Mouse (Mus musculus): ENCODE data around the gene Kcnc1. TPM values are rescaled to one million over a fixed set of nuclear protein-coding genes. Genes with fewer than 3 reads are reported as not detected.

Gene Kcnc1
- polyA plus RNA-seq, 2 experiments = under 0.01 TPM; not detected in 1

GRCm38 (mm10) chr7:46459605-46460245, 63.4 kb downstream of the Kcnc1 start:
- no peaks in the 10 kb centered on the region for H3K36me3 ChIP-seq (replicated peaks; ENCODE audit: control insufficient read depth, insufficient read depth, low read depth)
- H3K9me3 ChIP-seq (ENCODE audit: control insufficient read depth, low read length) = no peaks in the 10 kb centered on the region
- H3K9ac ChIP-seq (replicated peaks) = no peak overlapping the region
- no peak overlapping the region for H3K4me2 ChIP-seq (ENCODE audit: low read depth)
- H3K4me3 ChIP-seq (ENCODE audit: insufficient read depth in 1 of 2, low read depth in 2 of 2, low read length in 2 of 2) = no peak overlapping the region
- TF ChIP-seq CTCF (IDR thresholded peaks at IDR 0.05; ENCODE audit: low read depth) (no peak), EP300 (IDR thresholded peaks at IDR 0.05; ENCODE audit: low read depth) (no peak)
- H3K27ac ChIP-seq = no peak overlapping the region
- no peaks in the 10 kb centered on the region for H3K4me1 ChIP-seq (replicated peaks; ENCODE audit: control insufficient read depth in 2 of 2, insufficient read depth in 2 of 2, low read length in 1 of 2)
- ATAC-seq (ENCODE audit: insufficient read depth) (no peak), DNase-seq (ENCODE audit: low read depth in 3 of 3, low spot score in 3 of 3) (no peak)
- no peaks in the 10 kb centered on the region for H3K27me3 ChIP-seq (ENCODE audit: control insufficient read depth, insufficient read depth, low read length)
- WGBS (ENCODE audit: insufficient replicate concordance) = 65% methylated on average over 9 of the region's 9 CpGs

- no peak overlapping the region for H3K4me3 ChIP-seq (ENCODE audit: insufficient read depth in 1 of 2, low read depth in 2 of 2, low read length in 2 of 2)
- H3K4me2 ChIP-seq (ENCODE audit: low read depth) = no peak overlapping the region
- no peaks in the 10 kb centered on the region for H3K27me3 ChIP-seq (ENCODE audit: control insufficient read depth, insufficient read depth, low read length)
- ATAC-seq (ENCODE audit: insufficient read depth) (no peak), DNase-seq (ENCODE audit: low read depth in 3 of 3, low spot score in 3 of 3) (no peak)
- H3K27ac ChIP-seq = no peak overlapping the region
- no peak for TF ChIP-seq CTCF (IDR thresholded peaks at IDR 0.05; ENCODE audit: low read depth)
- no peak for TF ChIP-seq EP300 (IDR thresholded peaks at IDR 0.05; ENCODE audit: low read depth)
- H3K9ac ChIP-seq (replicated peaks) = no peak overlapping the region
- H3K9me3 ChIP-seq (ENCODE audit: control insufficient read depth, low read length) = no peaks in the 10 kb centered on the region
- H3K36me3 ChIP-seq (replicated peaks; ENCODE audit: control insufficient read depth, insufficient read depth, low read depth) = no peaks in the 10 kb centered on the region
- 58% methylated on average over 8 of the region's 8 CpGs for WGBS (ENCODE audit: insufficient replicate concordance)
- no peaks in the 10 kb centered on the region for H3K4me1 ChIP-seq (replicated peaks; ENCODE audit: control insufficient read depth in 2 of 2, insufficient read depth in 2 of 2, low read length in 1 of 2)
Observed at GRCm38 (mm10) chr7:46462287-46462686, 66.0 kb downstream of the Kcnc1 start.

GRCm38 (mm10) chr7:46463136-46463535, 66.8 kb downstream of the Kcnc1 start:
- ATAC-seq (ENCODE audit: insufficient read depth) = no peak
- H3K27me3 ChIP-seq (ENCODE audit: control insufficient read depth, insufficient read depth, low read length) = no peaks in the 10 kb centered on the region
- no peak overlapping the region for H3K4me3 ChIP-seq (ENCODE audit: insufficient read depth in 1 of 2, low read depth in 2 of 2, low read length in 2 of 2)
- no peak overlapping the region for H3K4me2 ChIP-seq (ENCODE audit: low read depth)
- H3K9me3 ChIP-seq (ENCODE audit: control insufficient read depth, low read length) = no peaks in the 10 kb centered on the region
- no peak overlapping the region for H3K27ac ChIP-seq
- TF ChIP-seq EP300 (IDR thresholded peaks at IDR 0.05; ENCODE audit: low read depth) (no peak), CTCF (IDR thresholded peaks at IDR 0.05; ENCODE audit: low read depth) (no peak)
- H3K9ac ChIP-seq (replicated peaks) = no peak overlapping the region
- no peaks in the 10 kb centered on the region for H3K4me1 ChIP-seq (replicated peaks; ENCODE audit: control insufficient read depth in 2 of 2, insufficient read depth in 2 of 2, low read length in 1 of 2)
- 62% methylated on average over 8 of the region's 8 CpGs for WGBS (ENCODE audit: insufficient replicate concordance)
- DNase-seq (ENCODE audit: low read depth in 3 of 3, low spot score in 3 of 3) = no peak
- no peaks in the 10 kb centered on the region for H3K36me3 ChIP-seq (replicated peaks; ENCODE audit: control insufficient read depth, insufficient read depth, low read depth)

GRCm38 (mm10) chr7:46466422-46466981, 70.2 kb downstream of the Kcnc1 start:
- 60% methylated on average over 7 of the region's 7 CpGs for WGBS (ENCODE audit: insufficient replicate concordance)
- ATAC-seq (ENCODE audit: insufficient read depth) (no peak), DNase-seq (ENCODE audit: low read depth in 3 of 3, low spot score in 3 of 3) (no peak)
- Histone ChIP-seq H3K27me3 (ENCODE audit: control insufficient read depth, insufficient read depth, low read length) (no peaks in the 10 kb centered on the region), H3K4me1 (replicated peaks; ENCODE audit: control insufficient read depth in 2 of 2, insufficient read depth in 2 of 2, low read length in 1 of 2) (no peaks in the 10 kb centered on the region), H3K9ac (replicated peaks) (no peak overlapping the region), H3K4me3 (ENCODE audit: insufficient read depth in 1 of 2, low read depth in 2 of 2, low read length in 2 of 2) (no peak overlapping the region), H3K4me2 (ENCODE audit: low read depth) (no peak overlapping the region), H3K9me3 (ENCODE audit: control insufficient read depth, low read length) (no peaks in the 10 kb centered on the region), H3K27ac (no peak overlapping the region), H3K36me3 (replicated peaks; ENCODE audit: control insufficient read depth, insufficient read depth, low read depth) (no peaks in the 10 kb centered on the region)
- TF ChIP-seq CTCF (IDR thresholded peaks at IDR 0.05; ENCODE audit: low read depth) (no peak), EP300 (IDR thresholded peaks at IDR 0.05; ENCODE audit: low read depth) (no peak)

GRCm38 (mm10) chr7:46469542-46469941, 73.2 kb downstream of the Kcnc1 start:
- Histone ChIP-seq H3K4me1 (replicated peaks; ENCODE audit: control insufficient read depth in 2 of 2, insufficient read depth in 2 of 2, low read length in 1 of 2) (no peaks in the 10 kb centered on the region), H3K9me3 (ENCODE audit: control insufficient read depth, low read length) (no peaks in the 10 kb centered on the region), H3K36me3 (replicated peaks; ENCODE audit: control insufficient read depth, insufficient read depth, low read depth) (no peaks in the 10 kb centered on the region), H3K9ac (replicated peaks) (no peak overlapping the region), H3K27ac (no peak overlapping the region), H3K4me2 (ENCODE audit: low read depth) (no peak overlapping the region), H3K4me3 (ENCODE audit: insufficient read depth in 1 of 2, low read depth in 2 of 2, low read length in 2 of 2) (no peak overlapping the region), H3K27me3 (ENCODE audit: control insufficient read depth, insufficient read depth, low read length) (no peaks in the 10 kb centered on the region)
- no peak for TF ChIP-seq EP300 (IDR thresholded peaks at IDR 0.05; ENCODE audit: low read depth)
- no peak for TF ChIP-seq CTCF (IDR thresholded peaks at IDR 0.05; ENCODE audit: low read depth)
- ATAC-seq (ENCODE audit: insufficient read depth) = no peak
- WGBS (ENCODE audit: insufficient replicate concordance) = 57% methylated on average over 3 of the region's 3 CpGs
- DNase-seq (ENCODE audit: low read depth in 3 of 3, low spot score in 3 of 3) = no peak

Data from liver, embryonic 14.5 days (tissue).